Mouse (Mus musculus) megakaryocyte-erythroid progenitor cell, adult 5 weeks (primary cell): ENCODE data around the gene Stxbp5l. TPM values are rescaled to one million over a fixed set of nuclear protein-coding genes. Genes with fewer than 3 reads are reported as not detected.

Experiments
- polyA plus RNA-seq: library from polyadenylated mRNA; stranded (reverse); fragments of >175 nt; gene quantifications from 2 replicates; pipeline ENCODE4 v1.2.3, GENCODE M21; 2012

Gene Stxbp5l
- polyA plus RNA-seq = not detected in 2 replicates

GRCm38 (mm10) chr16:37384821-37385344, at the start of gene Stxbp5l:
TSS of gene Stxbp5l (minus strand) at chr16:37384962.

Other genes with a start within 250 kb of the Stxbp5l start
- gene Gtf2e1, start 154.8 kb upstream of the Stxbp5l start, polyA plus RNA-seq = 1.8 and 2.1 TPM in 2 replicates
- 0.29 and 0.77 TPM in 2 replicates for gene Rabl3, start 154.9 kb upstream of the Stxbp5l start, polyA plus RNA-seq
- gene Hgd, start 195.2 kb upstream of the Stxbp5l start, polyA plus RNA-seq = not detected in 2 replicates